Mouse (Mus musculus) testis, adult 2 months (tissue): ENCODE data around the gene Olfr1441.

Experiments used
- CTCF ChIP-seq: fragments of 200-500 bp; IDR thresholded peaks from 2 replicates; pipeline ENCODE4 v1.5.1; 2012; ENCODE audit warnings: low read depth, mild to moderate bottlenecking, inconsistent platforms, low read length, moderate library complexity; ENCODE audit not compliant: control insufficient read depth, insufficient read depth, insufficient replicate concordance
- POLR2A ChIP-seq: fragments of 200-500 bp; IDR thresholded peaks from 2 replicates; pipeline ENCODE4 v1.6.1; 2012; ENCODE audit warnings: low read depth, mild to moderate bottlenecking, inconsistent platforms, low read length, moderate library complexity; ENCODE audit not compliant: control insufficient read depth

DNA sequence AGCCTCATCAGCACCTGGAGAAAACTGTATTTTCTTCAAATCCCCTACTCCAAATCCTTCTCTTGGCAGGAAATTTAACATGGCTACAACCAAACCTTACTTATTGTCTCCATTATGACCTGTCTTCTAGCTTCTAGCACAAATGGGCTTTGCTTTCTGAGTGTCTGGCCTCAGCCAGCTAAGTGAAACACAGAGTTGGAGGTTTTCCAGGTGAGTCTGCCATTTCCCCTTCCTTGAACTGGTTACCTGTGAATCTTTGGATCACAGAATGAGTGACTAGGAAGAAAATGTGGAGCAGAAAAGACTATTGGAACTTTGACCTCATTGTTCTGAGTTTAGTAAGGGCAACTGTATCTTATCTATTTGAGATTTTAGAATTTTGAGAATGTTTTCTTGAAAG, at the start of gene Olfr1441:
- TF ChIP-seq CTCF (no peak), POLR2A (no peak)
